In genomic region chr2:92964345-92964744, GRCm38 (mm10) we compare ENCODE assay signal across 35 mouse cellular contexts. TPM values are rescaled to one million over a fixed set of nuclear protein-coding genes. Genes with fewer than 3 reads are reported as not detected.
"Had no signal": no experiment of that assay in that cellular context is flagged by ENCODE, and none has a peak within 500 bp of the region (broad histone marks: within the 10 kb centered on the region; RNA-seq: fewer than 3 reads in every experiment).

No protein-coding gene starts in this region.

- H3K9ac ChIP-seq: limb, embryonic 12.5 days; limb, embryonic 13.5 days; limb, embryonic 15.5 days; liver, embryonic 12.5 days; liver, embryonic 13.5 days; liver, embryonic 14.5 days; liver, embryonic 15.5 days; liver, postnatal 0 days; lung, embryonic 14.5 days; lung, embryonic 15.5 days; midbrain, embryonic 12.5 days; midbrain, embryonic 13.5 days; midbrain, embryonic 15.5 days; neural tube, embryonic 12.5 days had no signal

- H3K4me1 ChIP-seq: liver, embryonic 15.5 days had no signal

- H3K4me3 ChIP-seq: limb, embryonic 10.5 days; limb, embryonic 12.5 days; limb, embryonic 13.5 days; limb, embryonic 15.5 days; liver, embryonic 12.5 days; liver, embryonic 13.5 days; liver, embryonic 15.5 days; lung, embryonic 15.5 days; megakaryocyte, embryonic 14.5 days; midbrain, embryonic 10.5 days; midbrain, embryonic 12.5 days; midbrain, embryonic 13.5 days; midbrain, embryonic 15.5 days; myocyte; neural tube, embryonic 12.5 days had no signal

- H3K27ac ChIP-seq: limb, embryonic 10.5 days; limb, embryonic 12.5 days; limb, embryonic 13.5 days; limb, embryonic 15.5 days; liver, embryonic 12.5 days; liver, embryonic 13.5 days; liver, embryonic 14.5 days; liver, embryonic 15.5 days; lung, embryonic 15.5 days; macrophage; midbrain, embryonic 10.5 days; midbrain, embryonic 12.5 days; midbrain, embryonic 13.5 days; midbrain, embryonic 15.5 days; neural tube, embryonic 12.5 days had no signal

- H3K27me3 ChIP-seq: limb, embryonic 12.5 days; limb, embryonic 13.5 days; limb, embryonic 15.5 days; liver, embryonic 12.5 days; liver, embryonic 13.5 days; liver, embryonic 15.5 days; lung, embryonic 15.5 days; megakaryocyte, embryonic 14.5 days; midbrain, embryonic 12.5 days; midbrain, embryonic 13.5 days; midbrain, embryonic 15.5 days; neural tube, embryonic 12.5 days had no signal

- H3K36me3 ChIP-seq: limb, embryonic 10.5 days; liver, embryonic 13.5 days; liver, embryonic 15.5 days; lung, embryonic 15.5 days; midbrain, embryonic 12.5 days; midbrain, embryonic 13.5 days; midbrain, embryonic 15.5 days; neural tube, embryonic 12.5 days had no signal

- H3K9me3 ChIP-seq: limb, embryonic 10.5 days; limb, embryonic 12.5 days; limb, embryonic 13.5 days; limb, embryonic 15.5 days; liver, embryonic 12.5 days; liver, embryonic 13.5 days; liver, embryonic 15.5 days; lung, embryonic 15.5 days; midbrain, embryonic 10.5 days; midbrain, embryonic 12.5 days; midbrain, embryonic 15.5 days; neural tube, embryonic 12.5 days had no signal

- ATAC-seq: liver, embryonic 12.5 days; liver, postnatal 0 days; lung, postnatal 0 days; midbrain, embryonic 13.5 days; midbrain, embryonic 15.5 days; midbrain, embryonic 16.5 days had no signal

- DNase-seq: left cerebral cortex, postnatal 4 days; liver; liver, embryonic 13.5 days; liver, postnatal 0 days; lung, adult 18-20 months; lung, adult 2 months; lung, embryonic 14.5 days; lung, postnatal 10 days; lung, postnatal 14 days; lung, postnatal 36 days; lung, postnatal 4 days; midbrain, embryonic 14.5 days had no signal

RNA-seq across cellular contexts. Expression of gene Syt13, which starts 49.4 kb away (rescaled TPM):
- total RNA-seq: liver, adult 2 months; megakaryocyte progenitor cell, adult 5-6 weeks; megakaryocyte, adult 5-6 weeks; megakaryocyte-erythroid progenitor cell, adult 5-6 weeks; monocyte, adult 5-6 weeks had no signal
- polyA plus RNA-seq: liver, adult 2 months had no signal
